Mouse (Mus musculus): ENCODE data around the gene Hand2. TPM values are rescaled to one million over a fixed set of nuclear protein-coding genes. Genes with fewer than 3 reads are reported as not detected.

Gene Hand2
- polyA plus RNA-seq, 1 experiment from 2014 or later, result 0.69 TPM

- Histone ChIP-seq H3K27ac (ENCODE audit: low read depth) (no peak overlapping the region; the same call in 1 of the 2 replicates), H3K9ac (replicated peaks) (peak overlapping the region; percentile 26; the same call in 1 of the 2 replicates)
- no peak for TF ChIP-seq EP300 (IDR thresholded peaks at IDR 0.05; ENCODE audit: low read depth)
- no peak for TF ChIP-seq CTCF (IDR thresholded peaks at IDR 0.05; ENCODE audit: low read depth)
These were observed 2.5 kb downstream of the Hand2 start for GRCm38 (mm10) chr8:57322961-57323941.

GRCm38 (mm10) chr8:57324091-57324490 lies 3.3 kb downstream of the Hand2 start:
- ATAC-seq (no peak), DNase-seq (no peak)
- no peak overlapping the region for H3K9ac ChIP-seq (replicated peaks)
- peaks cover 7% of the 10 kb centered on the region for H3K4me1 ChIP-seq (ENCODE audit: insufficient read depth)
- H3K27ac ChIP-seq (ENCODE audit: low read depth), result no peak overlapping the region
- H3K27me3 ChIP-seq (ENCODE audit: insufficient read depth, low read length), result peaks cover 90% of the 10 kb centered on the region
- no peaks in the 10 kb centered on the region for H3K36me3 ChIP-seq (replicated peaks; ENCODE audit: insufficient read depth, low read length)
- no peak overlapping the region for H3K4me2 ChIP-seq (ENCODE audit: low read depth, low read length)
- peak overlapping the region; percentile 40; the same call in 1 of the 2 replicates for H3K4me3 ChIP-seq (ENCODE audit: low read depth, low read length)
- no peaks in the 10 kb centered on the region for H3K9me3 ChIP-seq (ENCODE audit: low read length)
- WGBS (ENCODE audit: insufficient replicate concordance), result 5% methylated on average over 12 of the region's 12 CpGs
- TF ChIP-seq CTCF (IDR thresholded peaks at IDR 0.05; ENCODE audit: low read depth) (no peak), EP300 (IDR thresholded peaks at IDR 0.05; ENCODE audit: low read depth) (no peak)

More at GRCm38 (mm10) chr8:57322961-57323941, 2.5 kb downstream of the Hand2 start:
- peak overlapping the region; percentile 40 for H3K4me3 ChIP-seq (ENCODE audit: low read depth, low read length)
- H3K9me3 ChIP-seq (ENCODE audit: low read length), result no peaks in the 10 kb centered on the region
- H3K27me3 ChIP-seq (ENCODE audit: insufficient read depth, low read length), result peaks cover 90% of the 10 kb centered on the region
- H3K4me1 ChIP-seq (ENCODE audit: insufficient read depth), result peaks cover 7% of the 10 kb centered on the region; the same call in 1 of the 2 replicates
- no peak for ATAC-seq
- no peaks in the 10 kb centered on the region for H3K36me3 ChIP-seq (replicated peaks; ENCODE audit: insufficient read depth, low read length)
- 4% methylated on average over 31 of the region's 31 CpGs for WGBS (ENCODE audit: insufficient replicate concordance)
- DNase-seq, result peak; percentile 11
- H3K4me2 ChIP-seq (ENCODE audit: low read depth, low read length), result 0 out of 2 replicates have a peak overlapping the region, but pooled peaks have one; percentile 18

DNA sequence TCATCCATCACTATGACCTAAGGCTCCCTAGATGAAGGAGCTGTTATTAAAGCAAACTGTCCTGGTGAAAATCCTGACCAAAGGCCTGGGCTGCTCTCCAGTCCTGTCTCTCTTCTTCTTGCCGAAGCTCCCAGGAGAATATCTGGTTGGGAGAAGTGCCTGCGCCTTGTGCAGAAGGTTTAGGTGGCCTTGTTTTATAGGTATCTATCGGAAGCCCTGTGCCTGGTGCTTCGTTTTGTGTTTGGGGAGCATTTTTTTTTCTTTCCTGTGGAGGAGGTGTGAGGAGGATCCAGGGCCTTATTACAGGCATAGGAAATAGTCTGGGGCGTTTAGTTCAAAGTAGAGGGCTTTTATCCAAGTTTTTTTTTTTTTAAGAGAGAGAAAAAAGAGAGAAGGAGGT lies 3.9 kb downstream of the Hand2 start:
- no peak overlapping the region for H3K27ac ChIP-seq (ENCODE audit: low read depth)
- H3K9me3 ChIP-seq (ENCODE audit: low read length), result no peaks in the 10 kb centered on the region
- DNase-seq (peak; percentile 5), ATAC-seq (no peak)
- H3K4me1 ChIP-seq (ENCODE audit: insufficient read depth), result peaks cover 7% of the 10 kb centered on the region
- 15% methylated on average over 5 of the region's 5 CpGs for WGBS (ENCODE audit: insufficient replicate concordance)
- no peaks in the 10 kb centered on the region for H3K36me3 ChIP-seq (replicated peaks; ENCODE audit: insufficient read depth, low read length)
- peak overlapping the region; percentile 44; the same call in 1 of the 2 replicates for H3K9ac ChIP-seq (replicated peaks)
- H3K4me2 ChIP-seq (ENCODE audit: low read depth, low read length), result peak overlapping the region; percentile 24; the same call in 1 of the 2 replicates
- peak overlapping the region; percentile 13; the same call in 1 of the 2 replicates for H3K4me3 ChIP-seq (ENCODE audit: low read depth, low read length)
- TF ChIP-seq EP300 (IDR thresholded peaks at IDR 0.05; ENCODE audit: low read depth), result no peak
- H3K27me3 ChIP-seq (ENCODE audit: insufficient read depth, low read length), result peaks cover 90% of the 10 kb centered on the region

DNA sequence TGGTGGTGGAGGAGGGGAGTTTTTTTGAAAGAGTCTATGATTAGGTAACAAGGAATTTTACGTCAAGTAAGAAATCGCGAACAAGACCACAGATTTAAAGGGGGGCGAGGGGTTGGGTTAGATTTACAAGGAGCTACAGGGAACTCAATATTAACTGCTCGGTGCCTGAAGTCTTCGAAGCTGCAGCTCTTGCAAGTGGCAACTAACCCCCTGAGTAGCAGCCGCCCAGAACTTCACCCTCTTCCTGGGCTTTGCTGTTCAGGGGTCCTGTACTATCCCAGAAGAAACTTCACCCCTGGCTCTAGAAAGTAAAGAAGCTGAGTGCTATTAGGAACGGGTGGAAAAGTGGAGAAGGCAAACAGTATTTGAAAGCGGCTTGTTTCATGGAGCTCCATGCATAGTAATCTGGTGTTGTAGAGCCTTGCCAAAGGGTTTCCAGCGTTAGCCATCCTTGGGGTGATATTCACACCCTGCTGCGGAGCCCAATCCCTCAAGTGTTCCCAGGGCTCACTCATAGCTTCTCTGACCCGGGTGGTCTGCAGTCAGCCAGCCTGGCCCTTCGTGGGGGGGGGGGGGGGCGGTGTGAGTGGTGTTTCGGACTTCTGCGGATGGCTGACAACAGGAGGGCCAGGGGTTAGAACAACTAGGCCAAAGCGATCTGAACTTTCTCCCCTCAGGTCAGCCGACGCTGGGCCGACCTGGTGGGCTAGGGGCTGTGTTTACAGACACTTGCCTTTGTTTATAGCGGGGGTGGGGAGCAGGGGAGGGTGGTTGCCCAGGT lies 4.5 kb downstream of the Hand2 start:
- 0 out of 2 replicates have a peak overlapping the region, but pooled peaks have one; percentile 13 for H3K4me3 ChIP-seq (ENCODE audit: low read depth, low read length)
- ATAC-seq, result no peak

GRCm38 (mm10) chr8:57326091-57327065 lies 5.6 kb downstream of the Hand2 start:
- Histone ChIP-seq H3K4me1 (ENCODE audit: insufficient read depth) (peaks cover 4% of the 10 kb centered on the region), H3K4me3 (ENCODE audit: low read depth, low read length) (no peak overlapping the region), H3K9ac (replicated peaks) (no peak overlapping the region), H3K36me3 (replicated peaks; ENCODE audit: insufficient read depth, low read length) (no peaks in the 10 kb centered on the region), H3K9me3 (ENCODE audit: low read length) (no peaks in the 10 kb centered on the region), H3K27me3 (ENCODE audit: insufficient read depth, low read length) (peaks cover 89% of the 10 kb centered on the region), H3K27ac (ENCODE audit: low read depth) (0 out of 2 replicates have a peak overlapping the region, but pooled peaks have one; percentile 11), H3K4me2 (ENCODE audit: low read depth, low read length) (0 out of 2 replicates have a peak overlapping the region, but pooled peaks have one; percentile 4)
- peak; percentile 10 for DNase-seq
- TF ChIP-seq CTCF (IDR thresholded peaks at IDR 0.05; ENCODE audit: low read depth), result no peak
- no peak for TF ChIP-seq EP300 (IDR thresholded peaks at IDR 0.05; ENCODE audit: low read depth)
- no peak for ATAC-seq
- 27% methylated on average over 27 of the region's 27 CpGs for WGBS (ENCODE audit: insufficient replicate concordance)

More for the DNA sequence above, 4.5 kb downstream of the Hand2 start:
- no peaks in the 10 kb centered on the region for H3K9me3 ChIP-seq (ENCODE audit: low read length)
- no peak for DNase-seq
- TF ChIP-seq CTCF (IDR thresholded peaks at IDR 0.05; ENCODE audit: low read depth), result no peak
- TF ChIP-seq EP300 (IDR thresholded peaks at IDR 0.05; ENCODE audit: low read depth), result no peak
- no peak overlapping the region for H3K27ac ChIP-seq (ENCODE audit: low read depth)
- 17% methylated on average over 21 of the region's 21 CpGs for WGBS (ENCODE audit: insufficient replicate concordance)
- peak overlapping the region; percentile 24; the same call in 1 of the 2 replicates for H3K4me2 ChIP-seq (ENCODE audit: low read depth, low read length)
- no peaks in the 10 kb centered on the region for H3K36me3 ChIP-seq (replicated peaks; ENCODE audit: insufficient read depth, low read length)
- no peak overlapping the region for H3K9ac ChIP-seq (replicated peaks)
- H3K27me3 ChIP-seq (ENCODE audit: insufficient read depth, low read length), result peaks cover 90% of the 10 kb centered on the region
- peaks cover 7% of the 10 kb centered on the region for H3K4me1 ChIP-seq (ENCODE audit: insufficient read depth)

Measured in liver, postnatal 0 days (tissue).